Comparison of ENCODE assay signal across 7 mouse cellular contexts in genomic region chr12:99883713-99884105, GRCm38 (mm10). TPM values are rescaled to one million over a fixed set of nuclear protein-coding genes. Genes with fewer than 3 reads are reported as not detected.
DNase-seq lines count a peak whose midpoint lies in the region; ATAC-seq and TF ChIP-seq lines count a peak whose summit lies in the region.

No protein-coding gene starts in this region.

- in situ Hi-C loops in CH12.LX (cut with MboI; ENCODE audit: low pct_ligation_motif_present, low pct_unique_long_range_greater_than_20kb, low sequenced_read_pairs): loop anchor here (25.0 kb wide), 1 partner anchor 796 kb away; no protein-coding TSS in a partner anchor

- no peak for TF ChIP-seq CTCF in CH12.LX (conservative IDR thresholded peaks at IDR 0.05 in 1 of 2, IDR thresholded peaks at IDR 0.05 in 1 of 2; ENCODE audit: low read depth in 2 of 2, low read length in 2 of 2)

- no peaks in the 10 kb centered on the region for H3K9me3 ChIP-seq in CH12.LX (replicated peaks; ENCODE audit: low read length)
- H3K9me3 ChIP-seq in forebrain, embryonic 11.5 days (ENCODE audit: control insufficient read depth, low read length): no peaks in the 10 kb centered on the region

- H3K79me2 ChIP-seq in CH12.LX (replicated peaks; ENCODE audit: control insufficient read depth, extremely low read depth, insufficient read depth, poor library complexity, severe bottlenecking): peaks cover 6% of the 10 kb centered on the region

- H3K4me1 ChIP-seq in CH12.LX (ENCODE audit: control insufficient read depth in 1 of 2, insufficient read depth in 2 of 2): peaks cover 12 to 39% of the 10 kb centered on the region in 2 experiments
- 0 out of 2 replicates have a peak, but pooled peaks cover 5% of the 10 kb centered on the region for H3K4me1 ChIP-seq in forebrain, embryonic 11.5 days (replicated peaks; ENCODE audit: control insufficient read depth, insufficient read depth, low read length)

- TF ChIP-seq POLR2A in CH12.LX (IDR thresholded peaks at IDR 0.05; ENCODE audit: low read depth, low read length): no peak

- WGBS in forebrain, embryonic 11.5 days: under 1% methylated on average over 11 of the region's 11 CpGs

- peak; percentile 25 for ATAC-seq in forebrain, embryonic 11.5 days (replicated peaks; ENCODE audit: low FRiP score)

- H3K9ac ChIP-seq in CH12.LX (ENCODE audit: insufficient read depth, low read depth): peak overlapping the region; percentile 94
- peak overlapping the region; percentile 92 for H3K9ac ChIP-seq in forebrain, embryonic 11.5 days (ENCODE audit: low read length)

- dilution Hi-C loops in CH12.LX (cut with MboI; ENCODE audit: extremely low pct_ligation_motif_present, extremely low pct_unique_long_range_greater_than_20kb, low sequenced_read_pairs): no loop called here

- no peak for TF ChIP-seq EP300 in CH12.LX (IDR thresholded peaks at IDR 0.05; ENCODE audit: low read length)

- H3K4me3 ChIP-seq in CH12.LX (replicated peaks in 1 of 3; ENCODE audit: low read depth in 2 of 3, low read length in 2 of 3, poor library complexity in 1 of 3): peak overlapping the region; percentile 71 to 100 (median 98)
- H3K4me3 ChIP-seq in forebrain, embryonic 11.5 days (ENCODE audit: low read depth, low read length): peak overlapping the region; percentile 80

- H3K36me3 ChIP-seq in CH12.LX (replicated peaks in 1 of 2; ENCODE audit: control insufficient read depth in 1 of 2, insufficient read depth in 1 of 2, low read length in 1 of 2): peaks cover 0 to 27% of the 10 kb centered on the region in 2 experiments
- no peaks in the 10 kb centered on the region for H3K36me3 ChIP-seq in forebrain, embryonic 11.5 days (ENCODE audit: control insufficient read depth, insufficient read depth, low read length)

- H3K4me2 ChIP-seq in CH12.LX (ENCODE audit: insufficient read depth, low read depth, poor library complexity, severe bottlenecking): peak overlapping the region; percentile 65
- peak overlapping the region; percentile 75 for H3K4me2 ChIP-seq in forebrain, embryonic 11.5 days (ENCODE audit: low read depth, low read length, severe bottlenecking)

- H3K27ac ChIP-seq in CH12.LX (ENCODE audit: insufficient read depth, low read depth): peak overlapping the region; percentile 79; the same call in 1 of the 2 replicates
- peak overlapping the region; percentile 75 for H3K27ac ChIP-seq in forebrain, embryonic 11.5 days (ENCODE audit: low read depth, low read length)

- TF ChIP-seq RAD21 in CH12.LX (IDR thresholded peaks at IDR 0.05; ENCODE audit: low read depth, low read length): no peak

- no peaks in the 10 kb centered on the region for H3K27me3 ChIP-seq in CH12.LX (replicated peaks)
- H3K27me3 ChIP-seq in forebrain, embryonic 11.5 days (ENCODE audit: control insufficient read depth, insufficient read depth, low read length): no peaks in the 10 kb centered on the region

- DNase-seq in CH12.LX (ENCODE audit: extremely low read depth) (peak; percentile 40), NIH3T3 (ENCODE audit: low read depth) (peak; percentile 40)
- DNase-seq in forebrain, embryonic 11.5 days (ENCODE audit: low spot score): no peak
- DNase-seq in kidney, adult 9 months: peak; percentile 29
- DNase-seq in lung, postnatal 14 days: peak; percentile 32
- peak; percentile 29 for DNase-seq in testis, postnatal 14 days (ENCODE audit: low spot score)
- DNase-seq in layer of hippocampus, adult 8-10 months (ENCODE audit: low spot score in 2 of 2): no peak

TF ChIP-seq in CH12.LX, 34 proteins besides CTCF, POLR2A, EP300 and RAD21:
- TF ChIP-seq ETS1 (conservative IDR thresholded peaks at IDR 0.05; ENCODE audit: low read depth, low read length) (no peak), MXI1 (IDR thresholded peaks at IDR 0.05; ENCODE audit: low read depth, low read length) (no peak), SMC3 (IDR thresholded peaks at IDR 0.05; ENCODE audit: low read depth, low read length) (no peak), TBP (conservative IDR thresholded peaks at IDR 0.05; ENCODE audit: low read depth, low read length) (no peak), JUND (conservative IDR thresholded peaks at IDR 0.05; ENCODE audit: low read depth, low read length) (no peak), UBTF (IDR thresholded peaks at IDR 0.05; ENCODE audit: low read depth, low read length) (no peak), KAT2A (IDR thresholded peaks at IDR 0.05; ENCODE audit: insufficient replicate concordance, low read length) (no peak), GABPA (IDR thresholded peaks at IDR 0.05; ENCODE audit: insufficient replicate concordance, low read depth, low read length) (no peak), USF1 (IDR thresholded peaks at IDR 0.05; ENCODE audit: low read depth, low read length) (no peak), MAFK (IDR thresholded peaks at IDR 0.05; ENCODE audit: insufficient replicate concordance, low read length) (no peak), MAZ (IDR thresholded peaks at IDR 0.05; ENCODE audit: low read depth, low read length) (no peak)

RNA-seq across cellular contexts. Expression of gene Efcab11, which starts 0.5 kb away (rescaled TPM):
- 6.6 and 7.9 TPM in 2 replicates for total RNA-seq in CH12.LX (2012; rRNA removed)
- total RNA-seq in CH12.LX (2014; rRNA removed): 11.1 and 12.2 TPM in 2 replicates
- polyA plus RNA-seq in CH12.LX (2012; ENCODE audit: insufficient read length, low read depth): 6.6 and 8.0 TPM in 2 replicates
- polyA plus RNA-seq in forebrain, embryonic 11.5 days (2014; fragmentation: Nextera tagmentation; extraction: Ambion mirVana): 25.9 and 26.6 TPM in 2 replicates
- total RNA-seq in layer of hippocampus, adult 8-10 months (2022): under 1 TPM; 0.18 to 0.49 (median 0.43) TPM

RNA-seq across cellular contexts. Expression of gene Tdp1, which starts 0.6 kb away (rescaled TPM):
- total RNA-seq in CH12.LX (2012; rRNA removed) (23.4 and 27.4 TPM in 2 replicates), CH12.LX (2014; rRNA removed) (16.1 and 16.9 TPM in 2 replicates)
- polyA plus RNA-seq in CH12.LX (2012; ENCODE audit: insufficient read length, low read depth): 48.3 and 53.7 TPM in 2 replicates
- polyA plus RNA-seq in forebrain, embryonic 11.5 days (2014; fragmentation: Nextera tagmentation; extraction: Ambion mirVana): 95.1 and 96.5 TPM in 2 replicates
- 10 to 100 TPM; 24.2 to 29.4 (median 25.9) TPM for total RNA-seq in layer of hippocampus, adult 8-10 months (2022)

Comparison
In these comparisons a context has a peak if more than half of its experiments do, and no peak if none do; other contexts are left out.
1. DNase-seq: peak in CH12.LX (single experiment), NIH3T3 (single experiment), kidney, adult 9 months (single experiment), lung, postnatal 14 days (single experiment) and testis, postnatal 14 days (single experiment); none in forebrain, embryonic 11.5 days (single experiment) and layer of hippocampus, adult 8-10 months (0 of 2).
2. RNA of gene Efcab11, which starts 0.5 kb away (total RNA-seq): 6.6 to 12.2 TPM in CH12.LX; 0.18 to 0.49 TPM in layer of hippocampus, adult 8-10 months; every median in the first group is over 4 times any median in the second.